Mouse (Mus musculus): ENCODE results near the gene Gm20388.

DNA sequence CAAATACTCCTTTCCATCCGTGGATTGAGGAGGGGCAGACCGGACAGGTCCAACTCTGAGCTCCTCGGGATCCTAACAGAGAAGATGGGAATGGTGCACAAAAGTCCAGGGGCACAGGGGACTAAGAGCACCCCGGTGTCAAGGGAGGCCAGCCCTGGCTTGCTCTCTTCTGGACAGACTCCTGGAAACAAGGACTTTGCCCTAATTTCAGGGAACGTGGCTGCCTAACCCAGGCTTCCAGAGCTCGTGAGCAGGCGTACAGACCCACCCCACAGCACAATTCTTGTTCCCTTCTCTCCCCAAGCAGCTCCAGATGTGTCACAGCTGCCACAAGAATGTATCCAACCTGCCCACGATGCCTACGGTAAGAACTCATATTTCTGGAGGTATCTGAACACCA, 2715.2 kb downstream of the Gm20388 start:
- TF ChIP-seq POLR2A (IDR thresholded peaks at IDR 0.05; ENCODE audit: insufficient read depth, low read length) (no peak), CTCF (IDR thresholded peaks at IDR 0.05; ENCODE audit: low read depth, low read length) (no peak)

Data from ES-Bruce4 (cell line).